Mouse (Mus musculus) liver, postnatal 0 days (tissue): ENCODE measurements around the gene Gm48552.

Experiments used
- CTCF ChIP-seq: sonication (generic); IDR thresholded peaks from 2 replicates; pipeline ENCODE4 v1.5.1; 2016; ENCODE audit warnings: antibody characterized with exemption, low read depth
- EP300 ChIP-seq: IDR thresholded peaks from 2 replicates; pipeline ENCODE4 v1.6.1; 2016; ENCODE audit warnings: antibody characterized with exemption, low read depth, mild to moderate bottlenecking

- TF ChIP-seq EP300: no peak
- TF ChIP-seq CTCF: peak; percentile 96
These were observed 1.2 kb downstream of the Gm48552 start for GRCm38 (mm10) chr10:81389801-81390677.
